Mouse (Mus musculus): Measurements from ENCODE around the gene Ppm1l. TPM values are rescaled to one million over a fixed set of nuclear protein-coding genes. Genes with fewer than 3 reads are reported as not detected.

The Ppm1l gene
- polyA plus RNA-seq, 1 experiment from 2014 or later = 7.3 TPM

DNA sequence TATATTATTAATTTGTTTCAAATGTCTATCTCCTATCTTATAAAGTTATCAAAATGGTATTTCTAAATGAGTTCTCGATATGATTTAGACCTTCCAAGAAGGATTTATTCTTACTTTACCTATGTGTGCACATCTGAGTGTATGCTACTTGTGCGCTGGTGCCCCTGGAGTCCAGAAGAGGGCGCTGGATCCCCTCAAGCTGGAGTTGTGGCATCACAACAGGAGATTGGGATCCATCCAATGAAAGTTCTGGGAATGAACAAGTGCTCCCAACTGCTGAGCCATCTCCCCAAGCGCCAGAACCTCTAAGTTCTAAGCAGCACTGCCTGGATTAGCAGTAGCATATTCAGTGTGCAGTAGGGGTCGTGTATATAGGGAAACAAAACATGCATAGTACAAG lies 78.4 kb downstream of the Ppm1l start:
- Histone ChIP-seq H3K27me3 (replicated peaks; ENCODE audit: control insufficient read depth, insufficient read depth, low read length) (no peaks in the 10 kb centered on the region), H3K9ac (ENCODE audit: low read length) (no peak overlapping the region), H3K4me2 (ENCODE audit: low read length) (no peak overlapping the region), H3K36me3 (ENCODE audit: control insufficient read depth, insufficient read depth, low read length) (no peaks in the 10 kb centered on the region), H3K9me3 (ENCODE audit: control insufficient read depth, low read length) (no peaks in the 10 kb centered on the region), H3K4me1 (replicated peaks; ENCODE audit: control insufficient read depth, insufficient read depth, low read length) (no peaks in the 10 kb centered on the region), H3K27ac (ENCODE audit: low read depth) (no peak overlapping the region), H3K4me3 (ENCODE audit: low read depth, low read length) (no peak overlapping the region)
- no peak for ATAC-seq (replicated peaks; ENCODE audit: low FRiP score, low TSS enrichment, low read depth)
- WGBS = 84% methylated on average over 5 of the region's 5 CpGs
- peak; percentile 25 for DNase-seq (ENCODE audit: low spot score)

DNA sequence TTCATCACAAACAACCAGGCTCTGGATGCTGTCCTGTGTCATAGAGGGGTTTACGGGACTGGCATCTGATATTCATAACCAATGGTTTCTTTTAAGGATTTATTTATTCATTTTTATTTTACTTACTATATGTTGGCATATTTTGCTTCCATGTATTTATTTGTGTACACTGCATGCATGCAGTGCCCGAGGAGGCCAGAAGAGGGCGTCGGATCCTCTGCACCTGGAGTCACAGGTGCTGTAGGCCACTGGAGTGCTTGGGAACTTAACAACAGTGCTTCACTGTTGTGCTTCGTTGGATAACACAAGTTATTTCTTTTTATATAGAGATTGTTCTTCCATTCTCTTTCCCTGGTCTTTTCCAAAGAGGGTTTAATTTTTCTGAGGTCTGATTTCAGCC lies 81.1 kb downstream of the Ppm1l start:
- DNase-seq (ENCODE audit: low spot score) (peak; percentile 40), ATAC-seq (replicated peaks; ENCODE audit: low FRiP score, low TSS enrichment, low read depth) (no peak)
- H3K27me3 ChIP-seq (replicated peaks; ENCODE audit: control insufficient read depth, insufficient read depth, low read length) = no peaks in the 10 kb centered on the region
- no peak overlapping the region for H3K27ac ChIP-seq (ENCODE audit: low read depth)
- H3K36me3 ChIP-seq (ENCODE audit: control insufficient read depth, insufficient read depth, low read length) = no peaks in the 10 kb centered on the region
- H3K4me1 ChIP-seq (replicated peaks; ENCODE audit: control insufficient read depth, insufficient read depth, low read length) = no peaks in the 10 kb centered on the region
- H3K9ac ChIP-seq (ENCODE audit: low read length) = no peak overlapping the region
- H3K9me3 ChIP-seq (ENCODE audit: control insufficient read depth, low read length) = no peaks in the 10 kb centered on the region
- WGBS = 67% methylated on average over 5 of the region's 5 CpGs
- H3K4me2 ChIP-seq (ENCODE audit: low read length) = no peak overlapping the region
- no peak overlapping the region for H3K4me3 ChIP-seq (ENCODE audit: low read depth, low read length)

GRCm38 (mm10) chr3:69399336-69399735 lies 82.7 kb downstream of the Ppm1l start:
- no peaks in the 10 kb centered on the region for H3K9me3 ChIP-seq (ENCODE audit: control insufficient read depth, low read length)
- peak; percentile 27 for DNase-seq (ENCODE audit: low spot score)
- no peak overlapping the region for H3K27ac ChIP-seq (ENCODE audit: low read depth)
- no peaks in the 10 kb centered on the region for H3K4me1 ChIP-seq (replicated peaks; ENCODE audit: control insufficient read depth, insufficient read depth, low read length)
- no peak overlapping the region for H3K9ac ChIP-seq (ENCODE audit: low read length)
- WGBS = 89% methylated on average over 6 of the region's 6 CpGs
- H3K27me3 ChIP-seq (replicated peaks; ENCODE audit: control insufficient read depth, insufficient read depth, low read length) = no peaks in the 10 kb centered on the region
- no peak overlapping the region for H3K4me2 ChIP-seq (ENCODE audit: low read length)
- H3K36me3 ChIP-seq (ENCODE audit: control insufficient read depth, insufficient read depth, low read length) = no peaks in the 10 kb centered on the region
- H3K4me3 ChIP-seq (ENCODE audit: low read depth, low read length) = no peak overlapping the region
- no peak for ATAC-seq (replicated peaks; ENCODE audit: low FRiP score, low TSS enrichment, low read depth)

GRCm38 (mm10) chr3:69403196-69403595 lies 86.5 kb downstream of the Ppm1l start:
- H3K27ac ChIP-seq (ENCODE audit: low read depth) = no peak overlapping the region
- no peak overlapping the region for H3K9ac ChIP-seq (ENCODE audit: low read length)
- H3K4me3 ChIP-seq (ENCODE audit: low read depth, low read length) = no peak overlapping the region
- 90% methylated on average over 5 of the region's 5 CpGs for WGBS
- no peaks in the 10 kb centered on the region for H3K9me3 ChIP-seq (ENCODE audit: control insufficient read depth, low read length)
- H3K36me3 ChIP-seq (ENCODE audit: control insufficient read depth, insufficient read depth, low read length) = no peaks in the 10 kb centered on the region
- DNase-seq (ENCODE audit: low spot score) = peak; percentile 21
- H3K4me1 ChIP-seq (replicated peaks; ENCODE audit: control insufficient read depth, insufficient read depth, low read length) = no peaks in the 10 kb centered on the region
- H3K4me2 ChIP-seq (ENCODE audit: low read length) = no peak overlapping the region
- no peak for ATAC-seq (replicated peaks; ENCODE audit: low FRiP score, low TSS enrichment, low read depth)
- H3K27me3 ChIP-seq (replicated peaks; ENCODE audit: control insufficient read depth, insufficient read depth, low read length) = no peaks in the 10 kb centered on the region

- H3K4me1 ChIP-seq (replicated peaks; ENCODE audit: control insufficient read depth, insufficient read depth, low read length) = no peaks in the 10 kb centered on the region
- no peaks in the 10 kb centered on the region for H3K27me3 ChIP-seq (replicated peaks; ENCODE audit: control insufficient read depth, insufficient read depth, low read length)
- DNase-seq (ENCODE audit: low spot score) (no peak), ATAC-seq (replicated peaks; ENCODE audit: low FRiP score, low TSS enrichment, low read depth) (no peak)
- no peak overlapping the region for H3K4me3 ChIP-seq (ENCODE audit: low read depth, low read length)
- no peak overlapping the region for H3K9ac ChIP-seq (ENCODE audit: low read length)
- no peak overlapping the region for H3K27ac ChIP-seq (ENCODE audit: low read depth)
- H3K36me3 ChIP-seq (ENCODE audit: control insufficient read depth, insufficient read depth, low read length) = no peaks in the 10 kb centered on the region
- no peaks in the 10 kb centered on the region for H3K9me3 ChIP-seq (ENCODE audit: control insufficient read depth, low read length)
- no peak overlapping the region for H3K4me2 ChIP-seq (ENCODE audit: low read length)
- WGBS = 91% methylated on average over 5 of the region's 5 CpGs
Observed at GRCm38 (mm10) chr3:69406210-69406895, 89.7 kb downstream of the Ppm1l start.

GRCm38 (mm10) chr3:69408064-69408463 lies 91.4 kb downstream of the Ppm1l start:
- Histone ChIP-seq H3K27ac (ENCODE audit: low read depth) (no peak overlapping the region), H3K4me2 (ENCODE audit: low read length) (no peak overlapping the region), H3K9ac (ENCODE audit: low read length) (no peak overlapping the region), H3K9me3 (ENCODE audit: control insufficient read depth, low read length) (no peaks in the 10 kb centered on the region), H3K4me1 (replicated peaks; ENCODE audit: control insufficient read depth, insufficient read depth, low read length) (no peaks in the 10 kb centered on the region), H3K4me3 (ENCODE audit: low read depth, low read length) (no peak overlapping the region), H3K36me3 (ENCODE audit: control insufficient read depth, insufficient read depth, low read length) (no peaks in the 10 kb centered on the region), H3K27me3 (replicated peaks; ENCODE audit: control insufficient read depth, insufficient read depth, low read length) (no peaks in the 10 kb centered on the region)
- WGBS = 77% methylated on average over 3 of the region's 3 CpGs
- no peak for DNase-seq (ENCODE audit: low spot score)
- no peak for ATAC-seq (replicated peaks; ENCODE audit: low FRiP score, low TSS enrichment, low read depth)

DNA sequence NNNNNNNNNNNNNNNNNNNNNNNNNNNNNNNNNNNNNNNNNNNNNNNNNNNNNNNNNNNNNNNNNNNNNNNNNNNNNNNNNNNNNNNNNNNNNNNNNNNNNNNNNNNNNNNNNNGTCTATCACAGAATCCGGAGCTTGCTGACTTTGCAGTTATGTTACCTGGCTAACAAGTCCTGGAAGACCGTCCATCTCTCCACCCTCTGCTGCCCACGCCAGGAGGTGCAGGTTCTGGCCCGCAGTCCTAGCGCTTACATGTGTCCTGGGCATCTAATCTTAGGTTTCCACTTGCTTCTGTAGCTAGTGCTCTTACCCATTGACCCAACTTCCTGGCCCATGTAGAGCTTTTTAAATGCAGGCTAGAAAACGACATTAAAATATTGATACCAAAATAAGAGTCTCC lies 99.5 kb downstream of the Ppm1l start:
- Histone ChIP-seq H3K36me3 (ENCODE audit: control insufficient read depth, insufficient read depth, low read length) (no peaks in the 10 kb centered on the region), H3K4me2 (ENCODE audit: low read length) (no peak overlapping the region), H3K27me3 (replicated peaks; ENCODE audit: control insufficient read depth, insufficient read depth, low read length) (no peaks in the 10 kb centered on the region), H3K4me3 (ENCODE audit: low read depth, low read length) (no peak overlapping the region), H3K9me3 (ENCODE audit: control insufficient read depth, low read length) (no peaks in the 10 kb centered on the region), H3K4me1 (replicated peaks; ENCODE audit: control insufficient read depth, insufficient read depth, low read length) (no peaks in the 10 kb centered on the region), H3K9ac (ENCODE audit: low read length) (no peak overlapping the region), H3K27ac (ENCODE audit: low read depth) (no peak overlapping the region)
- WGBS = 82% methylated on average over 6 of the region's 6 CpGs
- no peak for ATAC-seq (replicated peaks; ENCODE audit: low FRiP score, low TSS enrichment, low read depth)
- DNase-seq (ENCODE audit: low spot score) = no peak

GRCm38 (mm10) chr3:69422741-69423140 lies 106.1 kb downstream of the Ppm1l start:
- Histone ChIP-seq H3K27me3 (replicated peaks; ENCODE audit: control insufficient read depth, insufficient read depth, low read length) (no peaks in the 10 kb centered on the region), H3K4me1 (replicated peaks; ENCODE audit: control insufficient read depth, insufficient read depth, low read length) (no peaks in the 10 kb centered on the region), H3K27ac (ENCODE audit: low read depth) (no peak overlapping the region), H3K9me3 (ENCODE audit: control insufficient read depth, low read length) (no peaks in the 10 kb centered on the region), H3K4me2 (ENCODE audit: low read length) (no peak overlapping the region), H3K9ac (ENCODE audit: low read length) (no peak overlapping the region), H3K4me3 (ENCODE audit: low read depth, low read length) (no peak overlapping the region), H3K36me3 (ENCODE audit: control insufficient read depth, insufficient read depth, low read length) (no peaks in the 10 kb centered on the region)
- no peak for DNase-seq (ENCODE audit: low spot score)
- WGBS = 59% methylated on average over 3 of the region's 3 CpGs
- ATAC-seq (replicated peaks; ENCODE audit: low FRiP score, low TSS enrichment, low read depth) = no peak

DNA sequence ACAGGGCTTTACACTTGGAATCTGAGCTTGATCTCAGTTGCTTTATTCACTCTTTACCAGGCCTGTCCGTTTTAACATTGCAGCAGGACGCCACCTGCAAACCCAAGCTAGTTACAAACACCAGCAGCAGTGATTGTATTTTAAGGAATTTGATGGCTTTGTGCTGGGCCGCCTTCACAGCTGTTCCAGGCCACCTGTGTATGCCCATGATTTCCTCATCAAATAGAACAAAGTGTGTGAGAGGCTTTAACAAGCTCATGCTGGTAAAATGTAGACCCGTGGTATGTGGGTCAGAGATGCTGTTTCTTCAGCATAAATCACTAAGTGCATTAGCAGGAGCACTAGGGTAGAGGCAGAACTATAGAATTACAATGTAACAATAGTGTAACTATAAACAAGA lies 106.7 kb downstream of the Ppm1l start:
- H3K36me3 ChIP-seq (ENCODE audit: control insufficient read depth, insufficient read depth, low read length) = no peaks in the 10 kb centered on the region
- H3K27ac ChIP-seq (ENCODE audit: low read depth) = no peak overlapping the region
- no peak for ATAC-seq (replicated peaks; ENCODE audit: low FRiP score, low TSS enrichment, low read depth)
- WGBS = 52% methylated on average over 4 of the region's 4 CpGs
- H3K9me3 ChIP-seq (ENCODE audit: control insufficient read depth, low read length) = no peaks in the 10 kb centered on the region
- DNase-seq (ENCODE audit: low spot score) = no peak
- H3K4me1 ChIP-seq (replicated peaks; ENCODE audit: control insufficient read depth, insufficient read depth, low read length) = no peaks in the 10 kb centered on the region
- no peak overlapping the region for H3K4me2 ChIP-seq (ENCODE audit: low read length)
- no peak overlapping the region for H3K4me3 ChIP-seq (ENCODE audit: low read depth, low read length)
- no peak overlapping the region for H3K9ac ChIP-seq (ENCODE audit: low read length)
- no peaks in the 10 kb centered on the region for H3K27me3 ChIP-seq (replicated peaks; ENCODE audit: control insufficient read depth, insufficient read depth, low read length)
